Mouse (Mus musculus) heart, postnatal 4 days (tissue): ENCODE measurements around the gene Fcrl1. TPM values are rescaled to one million over a fixed set of nuclear protein-coding genes. Genes with fewer than 3 reads are reported as not detected.
"Not testable (repeated sequence)": the region's sequence is repeated elsewhere in the genome, so short reads cannot be mapped to it uniquely, and the experiment has no call there.

Experiments used
- DNase-seq: peaks from one replicate; pipeline ENCODE4 v3.0.0; 2021
- total RNA-seq, 2 experiments: library from RNA; stranded (reverse); gene quantifications; 2 replicates each; pipeline ENCODE4 v1.2.3; 2021

The Fcrl1 gene
- not detected for total RNA-seq

DNA sequence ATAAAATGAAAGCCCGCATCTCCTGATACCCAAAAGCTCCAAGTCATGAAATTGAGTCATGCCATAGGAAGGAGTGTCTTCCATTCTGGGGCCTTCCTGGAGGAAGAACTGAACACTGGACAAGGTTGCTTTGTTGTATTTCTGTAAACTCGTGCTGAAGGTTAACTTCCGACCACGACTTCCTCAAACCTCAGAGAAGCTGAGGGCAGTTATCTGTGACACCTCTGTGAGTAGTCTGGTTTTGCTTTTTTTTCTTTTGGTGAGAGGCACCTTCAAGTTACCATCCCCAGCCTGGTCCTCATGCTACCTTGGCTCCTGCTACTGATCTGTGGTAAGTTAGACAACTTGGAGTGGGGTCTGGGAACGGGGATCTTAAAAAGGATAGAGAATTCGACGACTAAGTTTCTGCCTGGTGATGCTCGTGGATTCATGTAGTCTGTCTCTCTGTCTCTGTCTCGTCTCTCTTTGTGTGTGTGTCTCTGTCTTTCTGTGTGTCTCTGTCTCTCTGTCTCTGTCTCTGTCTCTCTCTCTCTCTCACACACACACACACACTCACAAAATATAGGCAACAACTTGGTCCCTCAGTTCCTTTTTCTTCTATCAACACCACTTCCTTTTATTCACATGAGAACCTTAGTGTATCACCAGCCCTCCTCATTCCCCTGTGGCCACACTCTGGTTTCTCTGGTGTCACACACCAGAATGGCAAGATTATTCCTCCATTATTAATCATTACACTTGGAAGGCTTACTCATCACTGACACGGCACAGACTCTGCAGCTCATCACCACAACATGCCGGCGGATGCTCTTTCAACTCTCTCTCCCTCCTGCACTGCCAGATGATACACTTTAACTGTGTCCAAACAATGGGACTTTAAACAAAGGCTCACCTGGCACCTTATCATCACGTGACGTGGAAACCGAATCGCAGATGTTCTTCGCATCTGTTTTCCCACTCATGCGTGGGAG lies at the start of gene Fcrl1:
Fcrl1 (plus strand) TSS at position 193 of the 971 bp plus-strand sequence.
- no peak for DNase-seq

DNA sequence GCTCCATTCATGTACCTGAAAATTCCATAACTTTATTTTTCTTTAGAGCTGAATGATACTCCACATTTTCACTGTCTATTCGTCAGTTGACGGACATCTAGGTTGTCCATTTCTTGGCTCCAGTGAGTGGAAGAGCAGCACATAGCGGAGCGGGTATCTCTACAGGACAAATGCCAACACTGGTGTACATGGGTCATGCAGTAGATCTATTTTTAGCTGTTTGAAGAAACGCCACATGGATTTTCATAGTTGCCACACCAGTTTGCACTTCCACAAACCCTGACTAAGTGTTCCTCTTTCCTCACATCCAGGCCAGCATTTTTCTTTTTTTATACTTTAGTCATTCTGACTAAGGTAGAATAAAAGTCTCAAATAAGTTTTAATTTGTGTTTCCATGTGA lies 38.3 kb upstream of the Fcrl1 start:
- peak; percentile 7 for DNase-seq

DNA sequence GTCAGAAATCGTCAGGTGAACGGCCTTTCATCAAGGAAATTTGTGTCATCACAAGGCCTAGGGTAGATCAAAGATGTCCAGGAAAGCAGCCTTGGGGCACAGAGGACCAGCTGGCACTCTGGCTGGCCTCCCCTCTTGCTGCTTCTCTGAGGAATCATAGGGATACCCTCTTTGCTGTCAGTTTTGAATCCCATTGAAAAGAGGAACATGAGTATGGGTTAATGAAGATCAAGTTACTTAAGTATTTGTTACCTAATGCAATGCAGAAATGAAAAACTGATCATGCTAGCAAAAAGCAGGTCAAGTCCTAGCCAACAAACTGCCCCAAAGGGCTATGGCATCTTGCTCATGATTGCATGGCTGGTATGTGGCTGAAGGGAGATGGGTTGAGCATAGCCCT lies 25.2 kb upstream of the Fcrl1 start:
- not testable (repeated sequence) for DNase-seq

DNA sequence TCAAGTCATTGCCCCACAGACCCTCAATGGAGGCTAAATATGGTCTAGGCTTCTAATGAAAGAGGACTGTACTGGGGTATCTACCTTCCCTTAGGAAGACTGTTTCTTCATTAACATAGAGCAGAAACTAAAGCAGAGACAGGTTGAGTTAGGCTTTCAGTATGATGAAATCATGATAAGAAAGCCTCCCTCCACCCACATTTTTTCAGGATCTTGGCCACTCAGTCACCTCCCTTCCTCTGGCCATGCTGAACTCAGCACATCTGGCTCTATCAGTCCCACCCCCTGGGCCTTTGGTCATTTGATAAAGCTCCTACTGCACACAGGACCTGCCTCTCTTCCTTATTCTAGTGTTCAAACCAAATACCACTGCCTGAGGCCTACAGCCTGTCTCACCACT lies 18.6 kb upstream of the Fcrl1 start, which contains the start of gene Cd5l:
Cd5l (plus strand) TSS at position 301 of the 400 bp plus-strand sequence.
- DNase-seq, result no peak

DNA sequence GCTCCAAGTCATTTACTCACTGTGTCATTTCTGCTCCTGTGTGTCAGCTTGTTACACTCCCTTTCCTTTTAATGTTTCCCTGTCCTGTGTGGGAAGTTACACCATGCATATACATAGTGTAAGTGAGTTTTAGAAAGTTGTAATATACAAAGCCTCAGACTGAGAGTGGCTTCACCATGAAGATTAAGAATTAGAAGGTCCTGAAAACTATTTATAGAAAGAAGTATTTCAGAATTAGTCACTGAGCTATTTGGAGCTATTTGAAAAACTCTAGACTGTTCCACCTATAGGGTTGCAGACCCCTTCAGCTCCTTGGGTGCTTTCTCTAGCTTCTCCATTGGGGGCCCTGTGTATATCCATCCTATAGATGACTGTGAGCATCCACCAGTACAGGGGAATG lies 17.0 kb upstream of the Fcrl1 start:
- DNase-seq, result no peak

DNA sequence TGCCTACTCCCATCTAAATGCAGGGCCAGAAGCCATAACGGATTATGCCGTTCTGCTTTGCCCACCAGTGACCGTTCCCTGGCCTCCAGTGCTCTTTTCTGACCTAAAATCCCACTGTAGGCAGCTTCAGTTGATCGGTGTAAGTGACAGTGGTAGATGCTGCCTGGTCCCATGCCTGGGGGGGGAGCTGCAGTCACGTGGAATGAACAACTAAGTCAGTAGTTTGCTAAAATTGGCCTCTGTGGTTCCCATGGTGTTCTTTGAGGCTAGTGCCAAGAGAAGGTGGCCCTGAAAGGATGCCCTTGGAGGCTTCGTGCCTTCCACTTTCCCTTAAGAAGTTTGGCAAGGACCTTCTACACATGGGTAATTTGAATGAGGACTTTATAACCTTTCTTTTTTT lies 15.7 kb upstream of the Fcrl1 start:
- no peak for DNase-seq

DNA sequence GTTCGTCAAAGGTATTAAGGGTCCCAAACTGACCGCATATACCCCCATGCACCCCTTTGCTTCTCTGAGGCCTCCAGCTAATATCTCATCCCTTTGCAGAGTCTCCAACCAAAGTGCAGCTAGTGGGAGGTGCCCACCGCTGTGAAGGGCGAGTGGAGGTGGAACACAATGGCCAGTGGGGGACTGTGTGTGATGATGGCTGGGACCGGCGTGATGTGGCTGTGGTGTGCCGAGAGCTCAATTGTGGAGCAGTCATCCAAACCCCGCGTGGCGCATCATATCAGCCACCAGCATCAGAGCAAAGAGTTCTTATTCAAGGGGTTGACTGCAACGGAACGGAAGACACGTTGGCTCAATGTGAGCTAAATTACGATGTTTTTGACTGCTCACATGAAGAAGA lies 10.5 kb upstream of the Fcrl1 start:
- no peak for DNase-seq

DNA sequence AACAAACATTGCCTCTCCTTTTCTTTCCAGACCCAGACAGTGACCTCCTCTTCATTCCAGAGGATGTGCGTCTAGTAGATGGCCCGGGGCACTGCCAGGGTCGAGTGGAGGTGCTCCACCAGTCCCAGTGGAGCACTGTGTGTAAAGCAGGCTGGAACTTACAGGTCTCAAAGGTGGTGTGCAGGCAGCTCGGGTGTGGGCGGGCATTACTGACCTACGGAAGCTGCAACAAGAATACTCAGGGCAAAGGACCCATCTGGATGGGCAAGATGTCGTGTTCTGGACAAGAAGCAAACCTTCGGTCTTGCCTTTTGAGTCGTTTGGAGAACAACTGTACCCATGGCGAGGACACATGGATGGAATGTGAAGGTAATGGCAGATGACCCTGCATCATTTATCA lies 8.7 kb upstream of the Fcrl1 start:
- DNase-seq, result no peak

DNA sequence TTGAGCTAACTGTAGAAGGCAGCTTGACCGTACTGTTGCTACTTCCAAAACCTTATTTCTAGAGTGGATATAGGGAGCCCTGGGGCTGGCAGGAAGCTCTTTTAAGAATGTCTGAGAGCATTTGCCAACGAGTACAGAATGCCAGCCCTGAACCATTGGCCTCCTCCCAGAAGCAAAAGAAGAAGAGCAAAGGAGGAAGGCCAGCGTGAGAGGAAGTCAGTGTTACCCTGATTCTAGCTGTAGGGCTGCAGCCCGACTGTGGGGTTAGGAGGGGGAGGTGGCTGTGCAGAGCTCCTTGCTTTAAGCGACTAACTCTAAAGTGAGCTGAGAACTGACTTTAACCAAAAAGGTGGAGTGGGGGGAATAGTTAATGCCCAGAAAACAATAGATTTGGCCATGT lies 7.0 kb upstream of the Fcrl1 start:
- DNase-seq, result no peak

DNA sequence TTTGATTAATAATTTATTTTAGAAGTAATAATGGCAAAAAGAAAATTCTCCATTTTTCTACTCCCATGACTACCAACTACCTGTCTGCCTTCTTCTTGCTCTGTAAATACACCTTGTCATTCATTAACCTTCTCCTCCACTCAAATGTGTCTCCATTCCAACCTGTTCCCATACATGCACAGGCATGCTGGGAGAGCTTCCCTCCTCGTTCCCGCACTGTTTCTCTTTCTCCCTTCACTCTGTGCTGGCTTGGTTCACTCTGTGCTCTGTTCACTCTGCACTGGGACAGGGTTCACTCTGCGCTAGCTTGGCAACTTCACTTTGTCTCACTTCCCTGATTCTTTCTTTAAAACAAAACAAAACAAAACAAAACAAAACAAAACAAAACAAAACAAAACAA lies 1.0 kb downstream of the Fcrl1 start:
- no peak for DNase-seq

DNA sequence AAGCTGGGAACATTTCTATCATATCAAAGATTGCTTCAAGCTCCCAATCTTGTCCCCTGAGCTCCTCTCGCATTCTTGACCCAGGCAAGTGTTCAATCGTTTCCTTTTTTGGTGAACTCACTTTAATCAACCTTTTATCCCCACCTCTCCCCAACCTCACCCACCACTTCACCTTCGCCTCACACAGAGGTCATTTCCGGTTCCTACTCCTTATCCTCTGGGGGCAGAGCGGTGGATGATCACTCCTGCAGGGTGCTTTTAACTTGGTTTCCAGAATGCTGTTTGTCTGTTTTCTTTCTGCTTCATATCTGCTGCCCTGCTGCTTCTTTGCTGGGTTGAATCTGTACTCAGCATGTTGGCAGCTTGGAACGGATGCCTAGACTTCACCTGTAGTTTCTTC lies 1.5 kb downstream of the Fcrl1 start:
- DNase-seq, result no peak

DNA sequence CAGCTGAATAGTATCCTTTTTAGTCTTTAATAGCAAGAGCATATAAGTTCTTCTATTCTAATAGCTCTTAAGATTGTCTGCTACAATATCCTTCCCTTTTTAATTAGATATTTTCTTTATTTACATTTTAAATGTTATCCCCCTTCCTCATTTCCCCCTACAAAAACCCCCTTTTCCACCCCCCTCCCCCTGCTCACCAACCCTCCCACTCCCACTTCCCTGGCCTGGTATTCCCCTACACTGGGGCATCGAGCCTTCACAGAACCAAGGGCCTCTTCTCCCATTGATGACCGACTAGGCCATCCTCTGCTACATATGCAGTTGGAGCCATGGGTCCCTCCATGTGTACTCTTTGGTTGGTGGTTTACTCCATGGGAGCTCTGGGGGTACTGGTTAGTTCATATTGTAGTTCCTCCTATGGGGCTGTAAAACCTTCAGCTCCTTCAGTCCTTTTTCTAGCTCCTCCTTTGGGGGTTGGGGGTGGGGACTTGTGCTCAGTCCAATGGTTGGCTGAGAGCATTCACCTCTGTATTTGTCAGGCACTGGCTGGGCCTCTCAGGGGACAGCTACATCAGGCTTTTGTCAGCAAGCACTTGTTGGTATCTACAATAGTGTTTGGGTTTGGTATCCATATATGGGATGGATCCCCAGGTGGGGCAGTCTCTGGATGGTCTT lies 3.6 kb downstream of the Fcrl1 start:
- not testable (repeated sequence) for DNase-seq

DNA sequence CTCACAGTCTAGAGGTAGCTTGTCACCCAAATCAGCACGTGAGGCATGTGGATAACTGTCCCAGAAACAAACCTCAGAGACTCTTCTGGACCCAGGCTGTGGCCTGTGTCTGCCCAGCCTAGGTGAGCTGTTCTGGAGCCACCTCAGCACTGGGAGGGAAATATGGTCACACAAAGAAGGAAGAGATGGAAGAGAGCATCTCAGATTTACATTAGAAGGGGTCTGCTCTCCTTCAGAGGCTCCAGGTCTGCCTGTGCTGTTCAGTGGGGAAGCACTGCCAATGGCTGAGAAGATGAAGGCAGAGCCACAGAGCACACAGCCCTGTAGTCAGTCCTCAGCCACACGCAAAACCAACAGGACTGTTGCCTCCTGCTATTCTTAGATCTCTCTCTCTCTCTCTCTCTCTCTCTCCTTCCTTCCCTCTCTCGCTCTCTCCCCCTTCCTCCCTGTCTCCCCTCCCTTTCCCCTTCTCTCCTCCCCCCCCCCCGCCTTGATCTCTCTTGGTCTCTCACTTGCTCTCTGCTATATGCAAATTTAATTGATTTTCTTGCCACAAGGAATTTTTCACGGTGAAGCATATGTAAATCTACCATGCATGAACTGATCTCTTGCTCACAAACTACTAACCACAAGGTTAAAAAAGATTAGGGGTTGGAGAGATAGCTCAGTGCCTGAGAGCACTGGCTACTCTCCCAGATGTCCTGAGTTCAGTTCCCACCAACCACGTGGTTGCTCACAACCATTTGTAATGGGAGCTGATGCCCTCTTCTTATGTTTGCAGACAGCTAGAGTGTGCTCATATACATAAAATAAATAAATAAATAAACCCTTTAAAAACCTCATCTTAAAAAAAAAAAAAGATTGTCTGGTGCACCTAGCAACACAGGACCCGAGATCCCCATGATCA lies 5.9 kb downstream of the Fcrl1 start:
- no peak for DNase-seq

DNA sequence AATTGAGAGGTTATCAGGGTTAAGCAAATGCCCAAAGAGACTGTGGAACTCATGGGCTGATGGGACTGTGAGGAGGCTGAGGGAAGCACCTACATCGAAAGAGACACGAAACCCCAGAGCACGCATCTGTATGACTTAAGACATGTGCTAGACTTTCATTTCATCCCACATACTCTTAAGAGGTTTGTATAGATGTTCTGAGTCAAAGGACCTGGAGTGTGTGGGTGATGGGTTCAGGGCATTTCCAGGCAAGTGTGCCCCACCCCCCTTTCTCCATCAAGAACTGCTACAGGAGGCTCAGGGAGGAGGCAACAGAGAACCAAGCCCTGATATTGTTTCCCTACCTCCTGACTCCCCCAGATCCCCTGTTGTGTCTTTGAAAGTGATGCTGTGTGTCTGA lies 7.1 kb downstream of the Fcrl1 start:
- no peak for DNase-seq

DNA sequence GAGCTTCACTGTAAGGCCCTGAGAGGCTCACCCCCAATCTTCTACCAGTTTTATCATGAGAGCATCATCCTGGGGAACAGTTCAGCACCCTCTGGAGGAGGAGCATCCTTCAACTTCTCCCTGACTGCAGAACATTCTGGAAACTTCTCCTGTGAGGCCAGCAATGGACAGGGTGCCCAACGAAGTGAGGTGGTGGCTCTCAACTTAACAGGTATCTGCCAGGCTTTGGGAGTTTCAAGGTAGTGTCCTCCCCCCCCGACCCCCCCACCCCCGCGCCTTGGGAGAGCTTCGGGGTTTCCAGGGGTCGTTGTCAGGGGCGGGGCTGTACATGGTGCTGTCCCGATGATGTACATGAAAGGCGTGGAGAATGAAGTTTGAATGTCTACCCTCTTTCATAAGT lies 8.9 kb downstream of the Fcrl1 start:
- no peak for DNase-seq

DNA sequence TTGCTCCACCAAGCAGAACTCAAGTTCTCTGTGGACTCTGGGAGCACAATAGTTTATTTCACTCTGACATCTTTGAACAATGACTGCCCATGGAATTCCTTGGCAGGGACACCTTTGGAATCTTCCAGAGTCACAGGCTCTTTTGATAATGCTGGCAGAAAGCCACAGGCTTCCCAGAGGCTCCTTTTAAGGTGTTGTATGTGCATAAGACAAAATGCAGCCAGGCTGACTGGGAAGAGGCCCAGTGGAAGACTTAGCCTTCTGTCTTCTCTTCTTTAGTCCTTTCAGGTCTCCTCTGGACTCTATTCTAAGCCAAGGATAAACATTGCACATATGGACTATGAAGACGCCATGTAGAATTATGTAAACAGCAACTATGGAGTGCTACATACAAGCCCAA lies 14.7 kb downstream of the Fcrl1 start:
- peak; percentile 57 for DNase-seq

DNA sequence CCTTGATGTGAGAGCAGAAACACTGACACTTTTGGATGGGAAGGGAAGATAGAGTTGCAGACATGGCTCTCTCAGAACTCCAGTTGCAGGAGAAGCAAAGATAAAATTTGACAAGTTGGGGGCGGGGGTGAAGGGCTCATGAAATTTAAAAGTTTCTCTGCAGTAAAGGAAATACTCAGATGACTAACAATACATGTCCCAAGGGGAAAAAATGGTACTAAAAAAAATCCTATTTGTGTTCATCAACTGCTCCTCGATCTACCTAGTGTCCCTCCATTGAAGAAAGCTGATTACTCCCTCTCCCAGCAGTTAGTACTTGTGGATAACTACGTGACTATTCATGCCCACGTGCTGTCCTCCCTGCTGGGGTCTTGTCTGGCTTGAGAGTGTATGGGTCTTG lies 22.6 kb downstream of the Fcrl1 start:
- no peak for DNase-seq

DNA sequence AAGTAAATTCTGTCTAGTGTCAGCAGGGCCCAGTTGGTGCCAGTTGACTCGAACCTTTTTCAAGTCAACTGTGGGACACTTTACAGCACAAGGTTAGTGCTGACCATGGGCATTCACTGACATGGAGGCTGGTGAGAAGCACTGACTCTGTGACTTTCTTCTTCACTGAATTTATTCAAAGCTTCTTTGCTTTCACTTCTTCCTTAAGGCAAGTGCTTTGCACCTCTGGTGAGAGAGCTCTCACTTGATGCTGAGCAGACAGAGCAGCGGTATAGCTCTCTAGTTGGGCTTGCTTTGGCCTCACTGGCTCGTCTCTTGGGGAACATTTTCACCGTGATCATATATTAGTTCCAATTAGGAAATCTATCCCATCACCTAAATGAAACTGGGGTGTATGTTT lies 23.7 kb downstream of the Fcrl1 start:
- DNase-seq, result no peak

DNA sequence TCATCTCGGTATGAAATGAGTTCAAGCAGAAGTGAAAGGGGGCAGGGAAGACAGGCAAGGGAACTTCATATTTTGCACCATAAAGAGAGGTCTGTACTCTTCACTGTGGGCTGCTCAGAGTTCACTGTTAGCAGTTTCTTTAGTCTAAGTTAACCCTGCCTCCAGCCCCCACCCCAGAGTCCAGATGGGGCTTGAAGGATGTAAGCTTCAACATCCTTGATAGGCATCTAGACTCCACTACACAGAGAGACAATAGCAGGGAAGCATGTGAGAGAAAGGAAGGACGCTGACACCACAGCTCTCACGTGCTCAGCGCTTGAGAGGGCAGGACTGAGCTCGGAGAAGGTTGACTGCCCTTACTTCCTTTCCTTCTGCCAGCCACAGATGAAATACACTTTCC lies 25.1 kb downstream of the Fcrl1 start:
- no peak for DNase-seq

DNA sequence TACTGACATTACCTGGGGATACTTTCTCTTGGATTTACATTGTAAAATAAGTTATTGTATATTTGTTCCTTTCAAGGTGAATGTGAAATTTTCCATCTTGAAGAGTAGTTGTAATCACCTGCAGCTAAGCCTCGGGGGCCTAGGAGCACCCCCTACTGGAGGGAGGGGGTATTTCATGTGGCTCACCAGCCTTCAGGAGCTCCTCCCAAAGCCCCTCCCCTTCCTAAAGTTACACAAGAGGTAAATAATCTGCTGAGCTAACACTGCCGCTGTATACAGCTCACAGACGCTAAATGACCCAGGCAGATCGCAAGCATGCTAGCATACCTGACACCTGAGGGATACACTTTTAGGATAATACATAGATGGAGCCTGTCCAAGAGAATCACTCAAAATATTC lies 32.0 kb downstream of the Fcrl1 start:
- peak; percentile 30 for DNase-seq

DNA sequence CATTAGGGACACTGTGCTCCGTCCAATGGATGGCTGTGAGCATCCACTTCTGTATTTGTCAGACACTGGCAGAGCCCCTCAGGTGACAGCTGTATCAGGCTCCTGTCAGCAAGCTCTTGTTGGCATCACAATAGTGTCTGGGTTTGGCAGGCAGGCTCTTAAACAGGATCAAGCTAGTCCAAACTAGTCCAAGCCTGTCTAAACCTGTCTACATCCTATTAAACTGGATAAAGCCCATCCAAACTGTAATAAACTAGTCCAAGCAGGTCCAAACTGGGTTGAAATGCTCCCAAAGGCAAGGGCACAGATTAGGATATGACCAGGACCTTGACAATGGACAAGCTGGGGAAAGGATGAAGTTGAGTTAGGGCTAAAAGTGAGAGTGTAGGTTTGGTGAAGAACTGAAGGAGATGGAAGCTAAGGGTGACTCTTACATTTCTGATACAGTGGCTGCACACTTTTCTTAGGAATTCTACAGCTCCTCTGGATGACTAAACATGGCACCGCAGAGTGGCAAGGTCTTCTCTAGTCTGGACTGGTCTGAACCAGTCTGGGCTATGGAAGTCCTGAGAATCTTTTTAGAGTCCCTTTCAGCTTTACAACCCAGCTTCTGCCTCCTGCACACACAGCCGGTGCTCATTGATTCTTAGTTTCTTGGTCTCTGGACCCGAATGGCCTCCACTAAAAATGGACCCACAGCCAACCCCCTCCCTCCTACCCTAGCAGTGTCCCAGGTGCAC lies 33.2 kb downstream of the Fcrl1 start:
- no peak for DNase-seq

DNA sequence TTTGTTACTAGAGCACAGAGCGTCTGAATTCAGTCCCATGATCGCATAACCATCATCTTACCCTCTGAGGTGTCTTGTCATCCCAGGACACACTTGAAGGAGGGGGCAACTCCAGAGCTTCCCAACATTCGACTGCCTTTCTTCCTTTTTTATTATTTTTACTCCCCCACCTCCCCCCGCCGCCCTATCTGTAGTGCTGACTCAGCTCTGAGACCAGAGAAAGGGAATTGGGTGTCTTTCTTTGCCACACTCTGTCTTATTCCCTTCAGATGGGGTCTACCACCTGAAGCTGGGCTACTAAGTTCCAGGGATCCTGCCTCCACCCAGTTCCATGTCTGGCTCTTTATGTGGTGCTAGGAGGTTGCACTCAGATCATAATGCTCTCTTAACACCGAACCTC lies 34.4 kb downstream of the Fcrl1 start:
- DNase-seq, result no peak
